Mouse (Mus musculus): ENCODE results near the gene Armc12. TPM values are rescaled to one million over a fixed set of nuclear protein-coding genes. Genes with fewer than 3 reads are reported as not detected.
A peak's percentile ranks its signal among the peaks of the same experiment; 100 is the strongest.
"Not testable (repeated sequence)": the region's sequence is repeated elsewhere in the genome, so short reads cannot be mapped to it uniquely, and the experiment has no call there.

The Armc12 gene
- total and polyA plus RNA-seq, 3 experiments: 0.33 TPM; not detected in 2

GRCm38 (mm10) chr17:28546925-28547324 is 16.3 kb downstream of the Armc12 start:
- Histone ChIP-seq H3K27me3 (ENCODE audit: control insufficient read depth, insufficient read depth, low read length) (no peaks in the 10 kb centered on the region), H3K27ac (no peak overlapping the region), H3K9ac (ENCODE audit: low read depth, low read length) (no peak overlapping the region), H3K4me1 (ENCODE audit: control insufficient read depth, insufficient read depth, low read length) (no peaks in the 10 kb centered on the region), H3K4me3 (no peak overlapping the region), H3K79me2 (replicated peaks; ENCODE audit: control insufficient read depth, insufficient read depth, low read length) (no peaks in the 10 kb centered on the region), H3K36me3 (ENCODE audit: control insufficient read depth, insufficient read depth, low read length) (no peaks in the 10 kb centered on the region)
- DNase-seq: peak in 1 of 2 experiments; percentile 10
- TF ChIP-seq CTCF (IDR thresholded peaks at IDR 0.05): peak; percentile 64
- TF ChIP-seq POLR2A (IDR thresholded peaks at IDR 0.05; ENCODE audit: insufficient read depth, low read depth, low read length): no peak
- no peak for TF ChIP-seq EP300 (IDR thresholded peaks at IDR 0.05; ENCODE audit: insufficient read depth, low read depth, low read length)
- intact Hi-C loops (cut with DNase I): loop anchor here (5.0 kb wide), 1 partner anchor 100 kb away; no protein-coding TSS in a partner anchor
- 59% methylated on average over 1 of the region's 1 CpGs for WGBS

DNA sequence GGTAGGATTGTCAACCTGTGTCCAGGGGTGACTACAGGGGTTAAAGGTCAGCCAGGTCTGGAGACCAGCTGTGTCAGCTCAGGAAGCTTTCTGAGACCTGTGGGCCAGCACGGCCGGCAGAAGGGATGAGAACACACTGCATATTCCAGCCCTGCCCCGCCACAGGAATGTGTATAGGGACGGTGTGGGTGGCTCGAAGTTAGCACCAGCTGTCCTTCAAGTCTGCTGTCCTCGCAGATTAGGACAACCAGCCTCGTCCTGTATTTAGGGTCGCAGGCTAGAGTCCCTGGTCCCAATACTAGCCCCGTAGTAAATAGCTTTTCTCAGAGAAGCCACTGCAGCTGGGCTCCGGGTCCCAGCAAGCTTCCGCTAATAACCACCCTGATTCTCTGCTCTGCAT is 17.9 kb downstream of the Armc12 start:
- intact Hi-C loops (cut with DNase I): loop anchor here (5.0 kb wide), 1 partner anchor 99 kb away; no protein-coding TSS in a partner anchor

DNA sequence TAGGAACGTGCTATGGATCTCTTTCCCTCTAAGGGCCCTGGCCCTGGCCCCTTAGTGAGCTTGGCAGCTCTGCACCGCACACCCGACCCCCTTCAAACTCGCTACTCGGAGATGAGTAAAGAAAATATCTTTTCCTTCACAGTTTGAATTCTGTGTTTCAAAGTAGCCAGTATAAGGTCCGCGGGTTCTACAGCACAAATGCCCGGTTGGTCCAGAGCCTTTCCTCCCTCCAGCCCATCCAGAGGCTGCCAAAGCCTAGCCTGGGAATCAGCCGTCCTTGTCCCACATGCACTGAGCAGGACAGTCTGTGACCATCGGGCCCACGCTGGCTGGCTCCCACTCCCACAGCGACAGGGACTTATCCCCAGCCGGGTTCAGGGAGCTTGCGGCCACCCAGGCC is 18.5 kb downstream of the Armc12 start, which contains the start of gene Clpsl2:
Gene Clpsl2, plus strand, starts transcription at position 301 of the 400 bp plus-strand sequence.
- 71% methylated on average over 14 of the region's 14 CpGs for WGBS
- H3K4me1 ChIP-seq (ENCODE audit: control insufficient read depth, insufficient read depth, low read length): no peaks in the 10 kb centered on the region
- DNase-seq: no peak
- H3K27me3 ChIP-seq (ENCODE audit: control insufficient read depth, insufficient read depth, low read length): no peaks in the 10 kb centered on the region
- H3K4me3 ChIP-seq: no peak within 1 kb of the TSS
- no peak within 1 kb of the TSS for H3K27ac ChIP-seq
- no peak for TF ChIP-seq POLR2A (IDR thresholded peaks at IDR 0.05; ENCODE audit: insufficient read depth, low read depth, low read length)
- no peak for TF ChIP-seq CTCF (IDR thresholded peaks at IDR 0.05)
- no peak for TF ChIP-seq EP300 (IDR thresholded peaks at IDR 0.05; ENCODE audit: insufficient read depth, low read depth, low read length)
- no peaks in the 10 kb centered on the region for H3K79me2 ChIP-seq (replicated peaks; ENCODE audit: control insufficient read depth, insufficient read depth, low read length)
- H3K36me3 ChIP-seq (ENCODE audit: control insufficient read depth, insufficient read depth, low read length): no peaks in the 10 kb centered on the region
- intact Hi-C loops (cut with DNase I): loop anchor here (5.0 kb wide), 1 partner anchor 98 kb away; no protein-coding TSS in a partner anchor
- no peak within 1 kb of the TSS for H3K9ac ChIP-seq (ENCODE audit: low read depth, low read length)

More for the DNA sequence above, 17.9 kb downstream of the Armc12 start:
- Histone ChIP-seq H3K4me3 (no peak overlapping the region), H3K79me2 (replicated peaks; ENCODE audit: control insufficient read depth, insufficient read depth, low read length) (no peaks in the 10 kb centered on the region), H3K36me3 (ENCODE audit: control insufficient read depth, insufficient read depth, low read length) (no peaks in the 10 kb centered on the region), H3K27me3 (ENCODE audit: control insufficient read depth, insufficient read depth, low read length) (no peaks in the 10 kb centered on the region), H3K9ac (ENCODE audit: low read depth, low read length) (no peak overlapping the region), H3K27ac (no peak overlapping the region), H3K4me1 (ENCODE audit: control insufficient read depth, insufficient read depth, low read length) (no peaks in the 10 kb centered on the region)
- DNase-seq: no peak
- WGBS: 60% methylated on average over 11 of the region's 11 CpGs
- TF ChIP-seq CTCF (IDR thresholded peaks at IDR 0.05) (no peak), POLR2A (IDR thresholded peaks at IDR 0.05; ENCODE audit: insufficient read depth, low read depth, low read length) (no peak), EP300 (IDR thresholded peaks at IDR 0.05; ENCODE audit: insufficient read depth, low read depth, low read length) (no peak)

DNA sequence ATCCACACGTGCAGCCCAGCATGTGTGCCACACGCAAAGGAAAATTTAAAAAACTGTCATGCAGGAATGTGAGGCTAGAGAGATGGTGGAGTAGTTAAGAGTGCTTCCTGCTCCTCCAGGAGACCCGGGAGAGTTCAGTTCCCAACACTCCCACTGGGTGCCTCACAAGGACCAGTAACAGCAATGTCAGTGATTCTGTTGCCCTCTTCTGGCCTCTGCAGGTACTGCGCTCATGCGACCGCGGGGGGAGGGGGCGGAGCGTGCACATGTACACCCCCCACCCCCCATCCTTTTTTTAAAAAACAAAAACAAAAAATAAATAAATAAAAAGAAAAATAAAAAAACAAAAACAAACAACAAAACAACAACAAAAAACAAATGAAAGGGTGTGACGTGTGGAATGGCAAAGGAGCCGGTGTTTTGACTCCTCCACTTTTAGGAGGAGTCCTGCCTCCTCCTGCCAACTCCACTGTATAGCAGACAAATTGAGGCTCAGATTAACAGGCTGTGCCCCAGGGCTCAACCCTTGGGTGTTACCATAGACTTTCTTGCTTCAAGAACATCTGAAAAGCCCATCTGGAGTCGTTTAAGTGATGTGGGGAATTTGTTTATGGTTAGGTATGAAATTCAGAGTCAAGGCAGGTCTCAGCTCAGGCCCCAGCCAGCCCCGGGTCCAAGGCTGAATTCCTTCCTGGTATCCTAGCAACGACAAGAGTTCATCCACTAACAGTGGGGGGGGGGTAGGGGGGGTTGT is 22.6 kb downstream of the Armc12 start:
- peak; percentile 95 for TF ChIP-seq CTCF (IDR thresholded peaks at IDR 0.05)
- no peak for TF ChIP-seq POLR2A (IDR thresholded peaks at IDR 0.05; ENCODE audit: insufficient read depth, low read depth, low read length)
- 0 out of 2 replicates have a peak, but pooled peaks have one; percentile 40 for TF ChIP-seq EP300 (IDR thresholded peaks at IDR 0.05; ENCODE audit: insufficient read depth, low read depth, low read length)
- no peaks in the 10 kb centered on the region for H3K27me3 ChIP-seq (ENCODE audit: control insufficient read depth, insufficient read depth, low read length)
- no peak overlapping the region for H3K4me3 ChIP-seq
- H3K9ac ChIP-seq (ENCODE audit: low read depth, low read length): no peak overlapping the region
- intact Hi-C loops (cut with DNase I): no loop called here
- no peaks in the 10 kb centered on the region for H3K36me3 ChIP-seq (ENCODE audit: control insufficient read depth, insufficient read depth, low read length)
- peak; percentile 57 to 83 for DNase-seq
- H3K4me1 ChIP-seq (ENCODE audit: control insufficient read depth, insufficient read depth, low read length): no peaks in the 10 kb centered on the region; the same call in 1 of the 2 replicates
- no peaks in the 10 kb centered on the region for H3K79me2 ChIP-seq (replicated peaks; ENCODE audit: control insufficient read depth, insufficient read depth, low read length)
- WGBS: 11% methylated on average over 14 of the region's 14 CpGs
- H3K27ac ChIP-seq: no peak overlapping the region

DNA sequence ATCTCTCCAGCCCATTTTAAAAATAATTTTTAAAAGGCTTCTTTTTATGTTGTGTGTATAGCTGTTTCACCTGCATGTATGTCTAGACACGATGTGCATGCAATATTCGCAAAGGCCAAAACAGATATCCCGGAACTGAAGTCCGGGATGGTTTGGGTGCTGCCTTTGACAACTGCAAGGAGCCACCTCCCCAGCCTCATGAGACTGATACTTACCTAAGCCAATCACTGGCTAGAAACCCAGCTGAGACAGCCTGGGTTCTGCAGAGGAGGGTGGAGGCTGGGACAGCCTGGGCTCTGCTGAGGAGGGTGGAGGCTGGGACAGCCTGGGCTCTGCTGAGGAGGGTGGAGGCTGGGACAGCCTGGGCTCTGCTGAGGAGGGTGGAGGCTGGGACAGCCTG is 23.4 kb downstream of the Armc12 start:
- DNase-seq; intact Hi-C loops (cut with DNase I); H3K79me2 ChIP-seq (replicated peaks; ENCODE audit: control insufficient read depth, insufficient read depth, low read length); H3K36me3 ChIP-seq (ENCODE audit: control insufficient read depth, insufficient read depth, low read length); H3K9ac ChIP-seq (ENCODE audit: low read depth, low read length); H3K27ac ChIP-seq; H3K27me3 ChIP-seq (ENCODE audit: control insufficient read depth, insufficient read depth, low read length); H3K4me1 ChIP-seq (ENCODE audit: control insufficient read depth, insufficient read depth, low read length); H3K4me3 ChIP-seq: not testable (repeated sequence)
- 91% methylated on average over 4 of the region's 4 CpGs for WGBS

GRCm38 (mm10) chr17:28556635-28557396 is 26.2 kb downstream of the Armc12 start:
- WGBS: 49% methylated on average over 6 of the region's 6 CpGs
- Histone ChIP-seq H3K36me3 (ENCODE audit: control insufficient read depth, insufficient read depth, low read length) (no peaks in the 10 kb centered on the region), H3K27ac (no peak overlapping the region), H3K9ac (ENCODE audit: low read depth, low read length) (no peak overlapping the region), H3K79me2 (replicated peaks; ENCODE audit: control insufficient read depth, insufficient read depth, low read length) (no peaks in the 10 kb centered on the region), H3K4me1 (ENCODE audit: control insufficient read depth, insufficient read depth, low read length) (no peaks in the 10 kb centered on the region; the same call in 1 of the 2 replicates), H3K27me3 (ENCODE audit: control insufficient read depth, insufficient read depth, low read length) (no peaks in the 10 kb centered on the region), H3K4me3 (no peak overlapping the region)
- intact Hi-C loops (cut with DNase I): no loop called here
- no peak for DNase-seq
- no peak for TF ChIP-seq CTCF (IDR thresholded peaks at IDR 0.05)
- no peak for TF ChIP-seq POLR2A (IDR thresholded peaks at IDR 0.05; ENCODE audit: insufficient read depth, low read depth, low read length)
- TF ChIP-seq EP300 (IDR thresholded peaks at IDR 0.05; ENCODE audit: insufficient read depth, low read depth, low read length): no peak

Data from heart, adult 2 months (tissue).